Mouse (Mus musculus) CD4-positive, CD25-positive, alpha-beta regulatory T cell, adult 2 months (primary cell): ENCODE measurements around the gene Cpn1.

Source experiments
- DNase-seq: peaks from one replicate; pipeline ENCODE4 v3.0.0-alpha.2; 2012; ENCODE audit warnings: low read depth, low spot score

Cpn1 gene

DNA sequence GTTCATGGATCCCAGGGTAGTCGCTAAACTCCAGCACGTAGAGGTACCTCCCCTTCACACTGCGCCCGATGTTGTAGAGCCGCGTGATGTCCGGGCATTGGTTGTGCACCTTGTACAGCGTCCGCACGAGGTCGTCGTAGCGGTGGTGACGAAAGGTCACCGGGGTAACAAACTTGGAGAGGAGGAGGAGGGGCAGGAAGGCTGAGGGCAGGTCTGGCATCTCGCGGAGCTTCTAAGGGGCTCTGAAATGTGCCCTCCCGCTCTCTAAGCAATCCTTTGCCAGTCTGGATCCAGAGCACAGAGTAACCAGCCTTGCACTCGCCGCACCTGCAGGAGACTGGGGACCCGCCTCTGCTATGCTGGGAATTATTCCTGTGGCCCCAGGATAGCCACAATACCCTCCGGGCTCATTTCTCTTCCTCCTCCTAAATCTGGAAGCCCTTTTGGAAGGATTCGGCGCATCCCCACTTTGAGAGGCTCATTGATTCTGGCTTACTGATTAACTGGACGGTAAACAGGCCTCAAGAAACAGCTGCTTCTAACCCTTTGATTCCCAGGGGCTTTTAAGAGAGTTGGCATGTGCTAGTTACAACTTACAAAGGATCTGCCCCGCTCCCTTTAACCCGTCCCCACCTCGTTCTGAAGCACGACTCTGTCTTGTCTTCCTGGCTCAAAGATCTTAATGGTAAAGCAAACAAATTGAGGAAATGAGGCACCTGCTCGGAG is at the start of gene Cpn1:
Gene Cpn1 (minus strand): TSS at position 488 of the 726 bp plus-strand sequence.
- no peak for DNase-seq

DNA sequence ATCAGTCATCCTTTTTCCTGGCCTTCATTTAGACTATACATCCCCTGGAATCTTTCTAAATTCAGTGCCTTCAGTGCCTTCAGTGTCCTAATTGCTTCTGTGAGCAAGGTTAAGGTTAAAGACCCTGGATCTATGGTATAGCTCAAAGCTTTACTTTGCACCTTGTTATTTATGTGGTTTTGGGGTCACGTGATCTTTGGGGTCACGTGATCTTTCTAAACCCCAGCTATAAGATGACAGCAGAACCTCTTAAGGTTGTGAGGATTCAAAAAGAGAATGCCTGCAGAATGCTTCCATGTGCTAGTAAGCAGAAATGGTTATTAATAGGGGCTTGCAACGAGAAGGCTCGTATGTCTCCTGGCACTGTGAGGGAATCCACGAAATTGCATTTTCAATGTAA is 47.0 kb upstream of the Cpn1 start:
- no peak for DNase-seq

DNA sequence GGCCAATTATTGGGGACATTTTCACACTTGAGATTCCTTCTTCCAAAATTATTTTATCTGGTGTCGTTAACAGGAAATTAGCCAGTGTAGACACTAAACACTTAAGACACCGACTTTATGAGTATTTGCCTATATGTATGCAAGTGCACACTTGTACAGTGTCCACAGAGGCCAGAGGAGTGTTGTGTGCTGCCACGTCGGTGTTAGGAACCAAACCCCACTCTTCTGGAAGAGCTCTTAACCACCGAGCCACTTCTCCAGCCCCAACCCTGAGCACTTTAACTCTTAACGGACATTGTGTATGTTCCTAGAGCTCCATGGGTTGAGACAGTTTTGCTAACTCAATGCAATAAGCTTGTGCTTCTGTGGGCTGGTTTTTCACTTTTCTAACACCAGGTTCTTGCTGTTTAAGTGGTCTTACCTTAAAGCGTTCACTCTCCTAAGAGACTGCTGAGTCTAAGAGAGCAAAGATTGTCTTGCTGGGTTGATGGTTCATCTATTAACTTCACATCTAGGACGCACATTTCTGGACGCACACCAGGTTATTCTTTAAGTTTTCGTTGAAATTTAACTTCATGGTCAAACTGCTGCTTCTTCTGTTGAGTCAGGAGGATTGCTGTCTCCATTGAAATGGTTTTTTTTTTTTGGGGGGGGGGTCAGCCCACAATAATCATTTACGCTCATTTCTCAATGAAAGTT is 45.8 kb upstream of the Cpn1 start:
- no peak for DNase-seq

DNA sequence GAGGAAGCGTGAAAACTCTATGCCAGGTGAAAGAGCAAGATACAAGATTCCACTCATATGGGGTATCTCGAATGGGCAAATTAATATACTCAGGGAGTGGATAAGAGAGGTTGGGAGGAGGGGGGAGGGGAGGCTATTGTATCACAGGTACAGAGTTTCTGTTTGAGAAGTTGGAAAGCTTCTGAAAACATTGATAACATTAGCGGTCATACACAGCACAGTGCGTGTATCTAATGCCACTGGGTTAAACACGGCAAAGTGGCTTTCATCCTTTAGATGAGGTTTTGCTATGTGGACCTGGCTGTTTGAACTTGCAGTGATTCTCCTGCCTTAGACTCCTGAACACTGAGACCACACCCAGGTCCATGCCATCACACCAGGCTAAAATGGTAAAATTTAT is 43.7 kb upstream of the Cpn1 start:
- no peak for DNase-seq

DNA sequence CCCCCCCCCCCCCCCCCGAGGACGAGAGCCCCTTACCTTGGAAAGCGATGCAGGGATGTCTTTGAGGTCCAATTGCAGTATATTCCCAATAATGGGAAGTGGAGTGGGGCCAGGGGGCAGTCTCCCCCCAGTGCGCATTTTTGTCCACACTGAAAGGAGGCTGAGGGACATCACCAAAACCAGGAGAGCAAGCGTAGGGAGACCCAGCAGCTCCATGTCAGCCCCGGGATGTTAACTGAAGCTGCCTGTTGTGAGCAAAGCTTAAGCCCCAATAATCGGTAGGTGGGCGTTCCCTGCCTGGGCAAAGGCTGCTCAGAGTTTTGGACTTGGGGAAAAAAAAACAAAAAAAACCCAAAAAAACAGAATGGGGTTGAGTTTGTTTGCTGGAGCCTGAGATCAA is 42.6 kb upstream of the Cpn1 start, which contains the start of gene Cyp2c23:
Gene Cyp2c23 (minus strand): TSS at position 237 of the 400 bp plus-strand sequence.
- DNase-seq, result no peak

DNA sequence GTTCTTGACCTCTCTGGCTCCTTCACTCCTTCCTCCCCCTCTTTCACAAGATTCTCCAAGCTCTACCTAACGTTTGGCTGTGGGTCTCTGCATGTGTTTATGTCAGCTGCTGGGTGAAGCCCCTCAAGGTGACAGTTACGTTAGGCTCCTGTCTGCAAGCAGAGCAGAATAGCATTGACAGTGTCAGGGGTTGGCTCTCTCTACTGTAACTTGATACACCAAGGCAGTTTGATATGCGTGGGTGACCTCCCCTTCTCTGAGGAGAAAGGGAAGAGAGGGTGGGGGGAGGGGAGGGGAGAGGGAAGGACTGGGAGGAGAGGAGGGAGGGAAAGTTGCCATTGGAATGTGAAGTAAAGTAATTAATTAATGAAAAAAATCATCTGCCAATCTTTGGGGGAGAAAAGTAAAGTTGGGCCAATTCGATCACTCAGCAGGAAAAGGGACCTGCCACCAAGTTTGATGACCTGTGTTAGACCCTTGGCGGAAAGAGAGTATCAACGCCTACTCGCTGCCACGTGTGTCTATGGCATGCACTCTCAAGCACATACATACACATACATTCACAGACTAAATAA is 40.7 kb upstream of the Cpn1 start:
- DNase-seq, result no peak

DNA sequence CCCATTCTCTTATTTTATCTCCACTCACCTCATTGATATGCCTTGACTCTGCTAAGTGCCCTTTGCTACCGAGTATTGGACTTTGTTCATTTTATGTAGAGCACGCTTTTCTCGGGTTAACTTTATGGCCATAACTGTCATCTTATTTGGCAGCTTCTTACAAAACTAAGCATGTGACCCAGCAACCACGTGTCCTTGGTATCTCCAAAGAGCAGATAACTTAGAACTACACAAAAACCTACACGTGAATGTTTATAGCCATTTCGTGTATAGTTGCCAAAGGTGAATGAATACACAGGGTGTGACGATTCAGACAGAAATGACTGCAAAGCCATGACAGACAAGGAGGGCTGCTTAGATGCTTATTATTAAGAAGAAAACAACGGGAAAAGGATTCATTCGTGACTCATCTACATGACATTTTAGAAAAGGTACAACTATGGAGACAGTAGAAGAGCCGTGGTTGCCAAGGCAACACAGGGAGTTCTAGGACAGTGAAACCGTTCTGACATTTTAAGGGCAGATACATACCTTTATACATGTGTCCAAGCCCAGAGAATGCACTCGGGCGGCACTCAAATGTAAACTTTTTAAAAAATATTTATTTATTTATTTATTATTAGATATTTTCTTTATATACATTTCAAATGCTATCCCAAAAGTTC is 38.7 kb upstream of the Cpn1 start:
- DNase-seq, result no peak

DNA sequence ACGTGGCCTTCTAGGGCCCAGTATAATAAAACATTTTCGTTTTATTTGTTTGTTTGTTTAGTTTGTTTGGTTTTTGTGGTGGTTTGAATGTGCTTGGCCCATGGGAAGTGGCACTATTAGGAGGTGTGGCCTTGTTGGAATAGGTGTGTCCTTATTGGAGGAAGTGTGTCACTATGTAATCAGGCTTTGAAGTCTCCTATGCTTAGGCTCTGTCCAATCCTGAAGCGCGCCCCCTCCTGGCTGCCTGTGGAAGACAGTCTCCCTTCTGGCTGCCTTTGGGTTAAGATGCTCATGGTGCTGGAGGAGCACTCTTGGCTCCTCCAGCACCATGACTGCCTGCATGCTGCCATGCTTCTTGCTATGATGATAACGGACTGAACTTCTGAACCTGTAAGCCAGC is 36.7 kb upstream of the Cpn1 start:
- DNase-seq, result no peak

DNA sequence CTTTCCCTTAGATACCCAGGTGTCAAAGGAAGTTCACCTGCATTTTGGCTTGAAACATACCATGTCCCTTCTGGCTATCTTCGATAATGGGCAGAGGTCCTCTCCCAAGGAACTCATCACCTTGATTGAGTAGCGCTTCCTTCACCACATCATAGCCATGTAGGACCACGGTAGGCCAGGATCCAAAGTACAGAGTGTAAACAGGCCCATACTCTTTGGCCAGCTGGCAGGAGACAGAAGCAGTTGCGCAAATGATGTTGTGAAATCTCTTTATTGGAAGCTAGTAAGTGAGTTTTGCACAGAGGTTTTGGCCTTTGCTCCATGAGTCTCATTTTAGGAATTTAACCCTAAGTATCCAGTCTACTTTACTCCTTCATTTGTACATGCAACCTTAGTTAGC is 35.1 kb upstream of the Cpn1 start:
- DNase-seq, result no peak

DNA sequence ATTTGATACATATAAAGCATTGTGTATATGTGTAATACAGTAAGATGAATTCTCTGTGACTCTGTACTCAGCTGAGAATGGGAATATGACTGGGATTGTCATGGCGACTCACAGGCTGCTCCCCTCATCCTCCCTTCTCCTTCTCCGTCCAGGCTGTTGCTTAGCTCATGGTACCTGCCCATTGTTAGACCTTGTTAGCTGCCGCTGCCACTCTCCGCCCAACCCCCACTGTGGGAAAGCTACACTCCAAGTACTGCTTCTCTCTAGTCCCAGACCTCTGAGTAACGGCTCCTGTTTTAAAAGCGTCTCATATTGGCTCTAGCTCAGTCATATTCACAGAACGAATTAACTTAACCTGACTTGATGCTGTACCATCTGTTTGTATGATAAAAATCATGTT is 33.4 kb upstream of the Cpn1 start:
- DNase-seq, result no peak

DNA sequence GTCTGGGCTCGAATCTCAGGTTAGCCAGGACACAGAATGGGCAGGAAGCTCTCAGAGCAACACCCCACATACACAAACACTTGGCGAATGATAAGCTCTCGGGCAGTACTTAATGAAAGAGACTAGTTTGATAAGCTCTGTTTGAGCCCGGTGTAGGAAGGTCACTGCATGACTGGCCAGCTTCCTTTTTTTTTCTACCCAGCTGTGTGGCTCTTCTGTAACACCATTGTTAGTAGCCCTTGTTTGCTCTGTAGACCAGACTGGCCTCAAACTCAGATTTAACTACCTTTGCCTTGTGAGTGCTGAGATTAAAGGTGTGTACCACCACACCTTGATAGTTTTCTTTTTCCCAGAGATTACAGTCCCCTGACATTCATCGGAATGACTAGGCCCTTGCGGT is 27.5 kb upstream of the Cpn1 start:
- DNase-seq, result no peak

DNA sequence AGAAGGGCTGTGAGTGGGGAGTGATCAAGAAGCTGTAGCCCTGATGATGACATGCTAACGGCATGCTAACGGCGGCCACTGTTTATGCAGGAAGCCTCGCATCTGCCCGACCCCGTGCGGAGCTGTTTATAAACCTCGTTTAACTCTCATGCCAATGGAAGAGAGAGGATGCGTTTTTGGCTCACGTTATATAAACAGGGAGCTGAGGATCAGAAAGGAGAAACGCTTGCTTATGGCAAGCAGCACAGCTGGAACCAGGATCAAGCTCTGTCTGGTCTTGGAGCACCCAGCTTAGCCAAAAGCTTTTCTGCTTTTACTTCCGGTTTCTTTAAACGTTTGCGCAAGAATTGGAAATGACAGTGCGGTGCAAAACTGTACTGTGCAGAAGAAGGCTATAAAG is 22.4 kb upstream of the Cpn1 start:
- peak; percentile 3 for DNase-seq

DNA sequence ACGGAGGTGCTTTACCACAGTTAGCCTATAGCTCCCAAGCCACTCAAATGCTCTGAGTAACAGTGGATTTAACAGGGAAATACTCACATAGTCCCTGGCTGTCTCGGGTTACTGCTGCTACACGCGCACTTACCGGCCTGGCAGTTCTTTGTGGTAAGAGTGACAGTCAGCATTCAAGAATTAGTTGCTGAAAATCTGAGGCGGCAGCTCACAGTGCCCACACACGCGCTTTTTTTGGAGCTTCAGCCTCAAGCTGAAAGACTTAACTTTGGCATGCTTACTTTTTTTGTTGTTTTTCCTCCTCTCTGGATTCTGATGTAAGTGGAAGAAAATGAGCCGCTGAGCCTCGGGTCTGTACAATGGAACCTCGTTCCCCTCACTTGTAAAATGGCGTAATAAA is 20.8 kb upstream of the Cpn1 start:
- DNase-seq, result no peak

DNA sequence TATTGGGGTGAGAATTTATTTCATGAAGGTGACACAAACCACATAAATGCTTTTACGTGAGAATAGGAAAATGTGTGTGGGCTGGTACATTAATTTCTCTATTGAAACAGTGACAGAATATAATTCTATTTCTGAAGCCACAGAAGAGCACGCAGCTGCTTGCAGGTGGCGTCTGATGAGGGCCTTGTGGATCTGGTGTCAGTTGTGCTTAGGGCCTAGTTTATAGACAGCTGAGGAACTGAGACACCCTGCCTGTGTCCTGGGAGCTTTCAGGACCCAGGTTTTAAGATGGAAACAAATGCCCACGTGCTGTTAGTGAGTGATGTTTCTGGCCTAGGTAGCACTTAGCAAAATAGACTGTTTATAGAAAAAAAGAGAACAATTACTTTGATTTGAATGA is 18.7 kb upstream of the Cpn1 start:
- DNase-seq, result peak; percentile 3

DNA sequence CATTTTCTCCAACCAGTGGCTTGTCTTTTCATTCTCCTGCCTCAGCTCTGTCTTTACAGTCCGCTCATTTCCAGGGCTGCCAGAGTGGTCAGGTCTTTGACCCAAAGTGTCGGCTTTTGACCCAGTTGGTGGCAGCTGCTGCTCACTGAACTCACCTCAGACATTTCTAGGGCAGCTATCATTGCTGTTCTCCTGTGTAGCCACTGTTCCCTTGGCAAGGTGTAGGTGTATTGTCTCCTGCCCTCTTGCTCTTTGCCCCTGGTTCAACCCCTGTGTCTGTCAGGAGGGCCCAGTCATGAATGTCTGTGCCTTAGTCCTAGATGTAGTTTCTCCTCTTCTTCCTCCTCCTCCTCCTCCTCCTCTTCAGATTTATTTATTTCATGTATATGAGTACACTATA is 17.9 kb upstream of the Cpn1 start:
- DNase-seq, result no peak

DNA sequence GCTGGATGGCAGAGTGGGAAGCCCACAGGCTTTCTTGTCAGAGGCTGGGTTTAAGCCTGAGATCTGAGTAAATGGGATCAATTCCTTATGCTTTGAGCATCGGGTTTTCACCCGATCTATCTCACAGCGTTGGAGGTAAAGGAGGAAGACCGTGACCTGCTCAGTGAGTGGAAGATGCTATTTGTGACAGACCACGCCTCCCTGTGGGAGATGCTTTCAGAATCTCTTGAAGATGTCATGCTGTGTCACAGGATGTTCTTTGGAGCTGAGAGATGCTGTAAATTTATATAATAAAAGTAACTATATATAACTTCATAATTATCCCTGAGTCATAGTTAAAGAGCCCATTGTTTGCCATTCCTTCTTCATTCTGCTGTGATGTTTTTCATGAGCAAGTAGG is 14.4 kb upstream of the Cpn1 start:
- DNase-seq, result no peak

DNA sequence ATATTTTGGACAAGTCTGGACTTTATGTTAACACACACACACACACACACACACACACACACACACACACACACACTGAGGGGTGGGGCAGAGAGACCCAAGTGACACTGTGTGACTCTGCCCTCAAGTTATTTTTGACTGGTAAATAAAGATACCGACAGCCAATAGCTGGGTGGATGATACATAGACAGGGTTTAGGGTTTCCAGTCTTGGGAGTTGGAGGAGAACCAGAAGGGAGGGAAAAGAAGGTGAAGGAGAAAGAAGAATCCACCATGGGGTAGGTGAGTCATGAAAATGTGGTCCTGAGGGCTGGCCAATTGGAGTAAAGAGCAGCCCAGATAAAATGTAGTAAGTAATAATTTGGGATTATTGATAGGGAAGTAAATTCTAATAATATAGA is 13.7 kb upstream of the Cpn1 start:
- no peak for DNase-seq

DNA sequence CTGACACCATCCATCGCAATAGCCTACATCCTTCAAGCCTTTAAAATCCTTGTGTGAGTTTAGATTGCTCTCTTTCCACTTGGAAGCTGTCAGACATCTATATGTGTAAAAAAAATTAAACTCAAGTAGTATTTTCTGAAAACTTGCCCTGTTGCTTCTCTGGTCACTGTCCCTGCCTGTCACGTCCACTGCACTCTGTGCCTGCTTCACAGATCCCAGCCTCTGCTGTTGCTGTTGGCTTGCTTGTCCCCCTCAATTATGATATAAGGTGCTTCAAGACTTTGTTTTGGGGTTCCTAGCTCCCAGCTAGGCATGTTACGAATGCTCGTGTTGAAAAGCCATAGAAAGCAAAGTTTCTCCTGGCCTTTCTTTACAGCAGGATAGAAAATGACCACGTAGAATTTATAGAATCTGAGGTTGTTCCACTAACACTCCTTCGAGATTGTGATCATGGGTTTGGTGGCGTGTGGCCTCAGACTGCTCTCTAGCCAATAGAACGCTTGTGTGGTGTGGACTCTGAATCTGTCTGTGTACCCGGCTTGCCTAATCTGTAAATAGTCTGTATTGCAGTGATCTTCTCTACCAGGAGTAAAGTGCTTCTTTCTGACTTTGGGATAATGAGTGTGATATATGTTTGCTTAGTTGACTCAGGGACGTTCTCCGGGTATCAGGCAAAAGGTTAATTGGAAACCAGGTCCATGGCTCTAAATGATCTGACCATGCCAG is 12.6 kb upstream of the Cpn1 start:
- DNase-seq, result no peak

DNA sequence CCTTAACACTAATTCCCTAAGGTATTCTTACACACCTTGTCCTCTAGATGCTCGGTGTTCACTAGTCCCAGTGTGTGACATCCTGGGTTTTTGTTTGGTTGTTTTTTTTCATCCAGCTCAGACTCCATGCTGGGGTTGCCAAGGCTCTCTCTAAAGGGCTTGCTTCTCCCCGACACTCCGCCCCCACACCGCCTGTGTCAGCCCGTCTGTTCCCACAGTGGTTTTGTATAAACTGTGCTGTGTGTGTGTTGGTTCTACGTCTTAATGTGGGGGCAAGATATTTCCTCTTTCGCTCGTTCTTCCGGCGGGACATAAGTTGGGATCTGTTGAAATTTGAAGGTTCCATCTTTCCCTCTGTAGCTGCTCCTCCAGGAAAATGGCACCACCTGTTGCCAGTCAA is 11.7 kb upstream of the Cpn1 start:
- DNase-seq, result no peak

DNA sequence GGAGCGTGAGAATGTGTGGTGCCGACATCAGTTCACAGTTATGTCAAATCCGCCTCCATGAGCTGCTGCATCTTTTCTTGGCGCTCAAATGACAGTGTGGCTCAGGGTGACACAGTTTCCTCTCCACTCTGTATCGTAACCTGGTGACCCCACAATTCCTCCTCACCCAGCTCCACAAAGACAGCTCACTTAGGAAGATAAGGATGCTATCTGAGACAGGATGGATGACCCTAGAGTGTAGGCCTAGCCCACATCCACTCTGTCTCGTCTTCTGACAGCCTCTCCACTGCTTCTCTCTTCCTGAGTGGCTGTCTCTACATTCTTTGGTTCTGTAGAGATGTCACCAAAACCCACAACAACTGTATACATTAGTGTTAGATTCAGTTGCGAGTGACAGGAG is 9.1 kb upstream of the Cpn1 start:
- DNase-seq, result no peak

DNA sequence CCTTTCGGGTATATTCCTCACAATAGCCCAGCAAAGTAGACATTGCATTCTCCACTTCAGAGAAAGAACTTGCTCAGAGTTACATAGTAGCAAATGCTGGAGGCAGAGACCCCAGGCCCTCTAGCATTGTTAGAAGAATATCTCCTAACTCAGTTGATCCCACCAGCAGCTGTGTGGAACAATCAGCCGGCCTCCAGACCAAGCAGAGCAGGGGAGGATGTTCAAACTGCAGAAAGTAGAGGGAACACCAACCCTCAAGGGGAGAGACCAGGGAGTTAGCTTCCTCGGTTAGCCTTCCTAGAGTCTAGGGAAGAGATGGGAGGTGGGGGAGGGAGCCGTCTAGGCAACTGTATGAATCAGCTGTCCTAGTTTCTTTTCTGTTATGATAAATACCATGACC is 6.1 kb upstream of the Cpn1 start:
- DNase-seq, result no peak

DNA sequence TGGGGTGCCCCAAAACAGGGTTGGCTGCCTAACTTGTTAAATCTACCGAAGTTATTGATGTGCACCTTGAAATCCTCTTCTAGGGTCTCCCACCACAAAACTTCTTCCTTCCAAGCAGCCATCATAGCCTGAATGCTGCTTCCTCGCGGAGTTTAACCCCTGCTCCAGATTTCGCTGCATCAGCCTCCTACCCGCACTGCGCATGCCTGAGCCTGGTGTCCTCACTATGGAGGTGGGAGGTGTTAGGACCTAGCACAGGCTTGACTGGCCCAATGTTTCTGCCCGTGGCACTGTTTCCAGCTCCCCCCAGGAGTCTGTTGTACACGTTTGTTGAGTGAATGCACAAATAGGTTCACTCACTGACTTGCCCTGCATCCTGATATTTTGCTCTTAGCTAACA is 4.0 kb upstream of the Cpn1 start:
- DNase-seq, result no peak
